Mouse (Mus musculus) forebrain, embryonic 11.5 days (tissue): Measurements from ENCODE around the gene Secisbp2l. TPM values are rescaled to one million over a fixed set of nuclear protein-coding genes. Genes with fewer than 3 reads are reported as not detected.

Experiments used
- ATAC-seq: fragments of 200-750 bp; cut with Nextera tagmentation; replicated peaks from 2 replicates; pipeline ENCODE4 v1.8.0; 2017; ENCODE audit warnings: moderate TSS enrichment; ENCODE audit not compliant: low FRiP score
- DNase-seq: peaks from one replicate; pipeline ENCODE4 v3.0.0-alpha.2; 2017; ENCODE audit warnings: low spot score
- H3K27ac ChIP-seq: fragments of 300-500 bp; sonication (generic); 2 replicates; pipeline ENCODE4 v1.5.1; 2014; ENCODE audit warnings: low read depth, low read length
- H3K27me3 ChIP-seq: fragments of 300-500 bp; sonication (generic); 2 replicates; pipeline ENCODE4 v1.6.1; 2014; ENCODE audit warnings: mild to moderate bottlenecking, low read length, mixed read lengths; ENCODE audit not compliant: control insufficient read depth, insufficient read depth
- H3K36me3 ChIP-seq: fragments of 300-500 bp; sonication (generic); 2 replicates; pipeline ENCODE4 v1.6.1; 2014; ENCODE audit warnings: mild to moderate bottlenecking, low read length, moderate library complexity, mixed read lengths; ENCODE audit not compliant: control insufficient read depth, insufficient read depth
- H3K4me1 ChIP-seq: fragments of 300-500 bp; sonication (generic); replicated peaks from 2 replicates; pipeline ENCODE4 v1.6.1; 2014; ENCODE audit warnings: low read length, mixed read lengths; ENCODE audit not compliant: control insufficient read depth, insufficient read depth
- H3K4me2 ChIP-seq: fragments of 300-500 bp; sonication (generic); 2 replicates; pipeline ENCODE4 v1.6.1; 2014; ENCODE audit warnings: low read depth, mild to moderate bottlenecking, low read length, moderate library complexity, mixed read lengths; ENCODE audit not compliant: severe bottlenecking
- H3K4me3 ChIP-seq: fragments of 300-500 bp; sonication (generic); 2 replicates; pipeline ENCODE4 v1.5.1; 2014; ENCODE audit warnings: low read depth, low read length
- H3K9ac ChIP-seq: fragments of 300-500 bp; sonication (generic); 2 replicates; pipeline ENCODE4 v1.6.1; 2014; ENCODE audit warnings: low read length
- H3K9me3 ChIP-seq: fragments of 300-500 bp; sonication (generic); 2 replicates; pipeline ENCODE4 v1.6.1; 2016; ENCODE audit warnings: low read length, mixed read lengths; ENCODE audit not compliant: control insufficient read depth
- WGBS: fragments of 180-500 bp; shearing (Covaris S2); extraction: QIAGEN DNeasy Blood & Tissue Kit; methylation state at CpG from one replicate; pipeline ENCODE4 v1.1.7; 2014; 5-methylcytosine and 5-hydroxymethylcytosine counted together
- polyA plus RNA-seq: library from polyadenylated mRNA; unstranded; fragments of >200 nt; fragmentation: Nextera tagmentation; extraction: Ambion mirVana; gene quantifications from 2 replicates; pipeline ENCODE4 v1.2.1, GENCODE M21; 2014

The Secisbp2l gene
- polyA plus RNA-seq, 1 experiment from 2014 or later = 28.6 TPM

- ATAC-seq = no peak
These were observed 46.7 kb downstream of the Secisbp2l start for GRCm38 (mm10) chr2:125736025-125736343.

GRCm38 (mm10) chr2:125735333-125736024, 47.2 kb downstream of the Secisbp2l start:
- peaks cover 5% of the 10 kb centered on the region; the same call in 1 of the 2 replicates for H3K36me3 ChIP-seq
- H3K27me3 ChIP-seq = no peaks in the 10 kb centered on the region
- H3K9ac ChIP-seq = no peak overlapping the region
- H3K27ac ChIP-seq = no peak overlapping the region
- no peaks in the 10 kb centered on the region for H3K9me3 ChIP-seq
- ATAC-seq (no peak), DNase-seq (no peak)
- H3K4me1 ChIP-seq = peaks cover 4% of the 10 kb centered on the region; the same call in 1 of the 2 replicates
- WGBS = 68% methylated on average over 2 of the region's 2 CpGs
- H3K4me3 ChIP-seq = no peak overlapping the region
- H3K4me2 ChIP-seq = no peak overlapping the region

More at GRCm38 (mm10) chr2:125736025-125736343, 46.7 kb downstream of the Secisbp2l start:
- no peak overlapping the region for H3K4me3 ChIP-seq
- no peak for DNase-seq
- H3K27ac ChIP-seq = no peak overlapping the region
- peaks cover 4% of the 10 kb centered on the region; the same call in 1 of the 2 replicates for H3K4me1 ChIP-seq
- peaks cover 6% of the 10 kb centered on the region; the same call in 1 of the 2 replicates for H3K36me3 ChIP-seq
- no peaks in the 10 kb centered on the region for H3K27me3 ChIP-seq
- H3K9ac ChIP-seq = no peak overlapping the region
- H3K9me3 ChIP-seq = no peaks in the 10 kb centered on the region
- H3K4me2 ChIP-seq = no peak overlapping the region

GRCm38 (mm10) chr2:125734741-125735140, 47.9 kb downstream of the Secisbp2l start:
- Histone ChIP-seq H3K27ac (no peak overlapping the region), H3K27me3 (no peaks in the 10 kb centered on the region), H3K4me2 (no peak overlapping the region), H3K9me3 (no peaks in the 10 kb centered on the region), H3K4me1 (peaks cover 4% of the 10 kb centered on the region; the same call in 1 of the 2 replicates), H3K36me3 (no peaks in the 10 kb centered on the region), H3K4me3 (no peak overlapping the region), H3K9ac (no peak overlapping the region)
- DNase-seq (no peak), ATAC-seq (no peak)

GRCm38 (mm10) chr2:125731763-125732560, 50.7 kb downstream of the Secisbp2l start:
- H3K9me3 ChIP-seq = no peaks in the 10 kb centered on the region
- H3K36me3 ChIP-seq = no peaks in the 10 kb centered on the region
- peak overlapping the region; percentile 82 for H3K27ac ChIP-seq
- peak overlapping the region; percentile 31 for H3K4me3 ChIP-seq
- no peaks in the 10 kb centered on the region for H3K27me3 ChIP-seq
- ATAC-seq (peak; percentile 94), DNase-seq (peak; percentile 98)
- peak overlapping the region; percentile 56 for H3K4me2 ChIP-seq
- 5% methylated on average over 35 of the region's 35 CpGs for WGBS
- H3K4me1 ChIP-seq = peaks cover 4% of the 10 kb centered on the region; the same call in 1 of the 2 replicates
- peak overlapping the region; percentile 78 for H3K9ac ChIP-seq

GRCm38 (mm10) chr2:125724546-125725114, 58.0 kb downstream of the Secisbp2l start:
- H3K27me3 ChIP-seq = peaks cover 24% of the 10 kb centered on the region
- peak overlapping the region; percentile 99 for H3K4me2 ChIP-seq
- H3K36me3 ChIP-seq = no peaks in the 10 kb centered on the region
- WGBS = under 1% methylated on average over 16 of the region's 16 CpGs
- peaks cover 5% of the 10 kb centered on the region; the same call in 1 of the 2 replicates for H3K4me1 ChIP-seq
- ATAC-seq = peak; percentile 37; the same call in 1 of the 2 replicates
- H3K27ac ChIP-seq = no peak overlapping the region
- no peaks in the 10 kb centered on the region for H3K9me3 ChIP-seq
- H3K4me3 ChIP-seq = peak overlapping the region; percentile 46
- H3K9ac ChIP-seq = peak overlapping the region; percentile 27; the same call in 1 of the 2 replicates
- DNase-seq = peak; percentile 67

GRCm38 (mm10) chr2:125724086-125724430, 58.6 kb downstream of the Secisbp2l start, which contains the start of gene Shc4:
Gene Shc4 (minus strand): TSS chr2:125724148.
- no peaks in the 10 kb centered on the region for H3K9me3 ChIP-seq
- H3K4me2 ChIP-seq = peak within 1 kb of the TSS; percentile 99
- no peaks in the 10 kb centered on the region for H3K36me3 ChIP-seq
- under 1% methylated on average over 15 of the region's 15 CpGs for whole genome bisulfite sequencing
- peak within 1 kb of the TSS; percentile 46 for H3K4me3 ChIP-seq
- H3K27ac ChIP-seq = 0 out of 2 replicates have a peak within 1 kb of the TSS, but pooled peaks have one; percentile 18
- peaks cover 5% of the 10 kb centered on the region; the same call in 1 of the 2 replicates for H3K4me1 ChIP-seq
- DNase-seq (peak; percentile 89), ATAC-seq (peak; percentile 90)
- H3K27me3 ChIP-seq = peaks cover 24% of the 10 kb centered on the region
- peak within 1 kb of the TSS; percentile 66 for H3K9ac ChIP-seq

GRCm38 (mm10) chr2:125723408-125724085, 59.1 kb downstream of the Secisbp2l start:
- DNase-seq (peak; percentile 79), ATAC-seq (peak; percentile 85)
- H3K27ac ChIP-seq = 0 out of 2 replicates have a peak overlapping the region, but pooled peaks have one; percentile 18

GRCm38 (mm10) chr2:125723086-125723407, 59.6 kb downstream of the Secisbp2l start:
- Histone ChIP-seq H3K4me1 (peaks cover 5% of the 10 kb centered on the region; the same call in 1 of the 2 replicates), H3K36me3 (no peaks in the 10 kb centered on the region), H3K9ac (peak overlapping the region; percentile 66), H3K4me2 (peak overlapping the region; percentile 99), H3K27me3 (peaks cover 24% of the 10 kb centered on the region), H3K4me3 (peak overlapping the region; percentile 46), H3K9me3 (no peaks in the 10 kb centered on the region), H3K27ac (no peak overlapping the region)
- DNase-seq (no peak), ATAC-seq (no peak)
- under 1% methylated on average over 18 of the region's 18 CpGs for WGBS

More at GRCm38 (mm10) chr2:125723408-125724085, 59.1 kb downstream of the Secisbp2l start:
- Histone ChIP-seq H3K9me3 (no peaks in the 10 kb centered on the region), H3K27me3 (peaks cover 24% of the 10 kb centered on the region), H3K36me3 (no peaks in the 10 kb centered on the region), H3K9ac (peak overlapping the region; percentile 66), H3K4me1 (peaks cover 5% of the 10 kb centered on the region; the same call in 1 of the 2 replicates), H3K4me2 (peak overlapping the region; percentile 99), H3K4me3 (peak overlapping the region; percentile 46)
- WGBS = under 1% methylated on average over 34 of the region's 34 CpGs
